Mouse (Mus musculus): Measurements from ENCODE around the gene Pcbp4. TPM values are rescaled to one million over a fixed set of nuclear protein-coding genes. Genes with fewer than 3 reads are reported as not detected.
A peak's percentile ranks its signal among the peaks of the same experiment; 100 is the strongest.

Pcbp4 gene
- polyA plus RNA-seq, 1 experiment from 2014 or later, result 222 TPM

DNA sequence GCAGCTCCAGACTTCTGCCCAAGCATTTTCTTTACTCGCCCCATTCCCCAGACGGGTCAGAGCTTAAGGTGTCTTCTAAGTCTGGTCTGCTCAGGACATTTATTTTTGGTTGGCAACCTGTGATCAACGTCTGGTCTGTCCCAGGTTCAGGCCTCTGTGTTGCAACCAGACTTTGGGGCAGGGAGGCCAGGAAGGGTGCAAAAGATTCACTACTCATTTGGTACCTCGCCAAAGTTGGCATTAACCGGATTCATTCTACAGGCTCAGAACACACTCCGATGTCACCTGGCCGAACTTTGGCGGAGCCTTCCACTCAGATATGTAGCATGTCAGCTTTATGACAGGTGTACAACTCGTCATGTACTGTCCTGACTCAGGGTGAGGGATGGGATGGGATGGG is 5.1 kb upstream of the Pcbp4 start:
- no peaks in the 10 kb centered on the region for H3K36me3 ChIP-seq
- peak overlapping the region; percentile 81 for H3K27ac ChIP-seq (replicated peaks)
- peak; percentile 16; the same call in 1 of the 2 replicates for ATAC-seq (ENCODE audit: low FRiP score)
- WGBS, result 45% methylated on average over 9 of the region's 9 CpGs
- H3K4me2 ChIP-seq, result peak overlapping the region; percentile 75
- H3K27me3 ChIP-seq (replicated peaks), result no peaks in the 10 kb centered on the region
- H3K9ac ChIP-seq (replicated peaks), result peak overlapping the region; percentile 63
- no peaks in the 10 kb centered on the region for H3K9me3 ChIP-seq (replicated peaks)
- H3K4me3 ChIP-seq (replicated peaks), result peak overlapping the region; percentile 64
- peaks cover 62% of the 10 kb centered on the region for H3K4me1 ChIP-seq

DNA sequence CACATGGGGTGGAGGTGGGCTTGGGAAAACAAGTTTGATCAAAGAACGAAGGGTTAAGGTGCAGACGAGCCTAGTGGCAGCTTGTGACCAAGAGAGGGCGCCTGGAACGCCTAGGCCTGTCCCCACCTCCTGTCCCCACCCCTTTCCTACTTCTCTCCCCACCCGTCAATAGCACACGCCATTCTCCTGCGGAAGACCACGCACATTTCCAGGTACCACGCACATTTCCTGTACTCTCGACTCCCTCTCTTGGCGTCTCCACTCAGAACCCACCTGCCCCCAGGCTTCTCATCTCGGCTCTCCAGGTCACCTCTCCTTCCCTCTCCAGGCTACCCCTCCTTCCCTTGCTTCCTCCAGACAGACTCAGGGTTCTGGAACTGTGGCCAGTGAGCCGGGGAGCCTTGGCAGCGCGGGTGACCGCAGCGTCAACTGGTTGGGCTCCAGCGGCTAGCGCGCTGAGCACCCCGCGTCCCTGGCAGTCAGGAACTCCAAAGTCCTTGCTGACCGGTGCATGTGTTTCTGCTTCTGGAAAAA is 4.5 kb upstream of the Pcbp4 start:
- Histone ChIP-seq H3K9ac (replicated peaks) (peak overlapping the region; percentile 52), H3K36me3 (no peaks in the 10 kb centered on the region), H3K4me2 (peak overlapping the region; percentile 75), H3K9me3 (replicated peaks) (no peaks in the 10 kb centered on the region), H3K4me1 (peaks cover 66% of the 10 kb centered on the region), H3K27me3 (replicated peaks) (no peaks in the 10 kb centered on the region), H3K4me3 (replicated peaks) (peak overlapping the region; percentile 64), H3K27ac (replicated peaks) (peak overlapping the region; percentile 81)
- peak; percentile 67 for ATAC-seq (ENCODE audit: low FRiP score)
- WGBS, result 2% methylated on average over 23 of the region's 23 CpGs

DNA sequence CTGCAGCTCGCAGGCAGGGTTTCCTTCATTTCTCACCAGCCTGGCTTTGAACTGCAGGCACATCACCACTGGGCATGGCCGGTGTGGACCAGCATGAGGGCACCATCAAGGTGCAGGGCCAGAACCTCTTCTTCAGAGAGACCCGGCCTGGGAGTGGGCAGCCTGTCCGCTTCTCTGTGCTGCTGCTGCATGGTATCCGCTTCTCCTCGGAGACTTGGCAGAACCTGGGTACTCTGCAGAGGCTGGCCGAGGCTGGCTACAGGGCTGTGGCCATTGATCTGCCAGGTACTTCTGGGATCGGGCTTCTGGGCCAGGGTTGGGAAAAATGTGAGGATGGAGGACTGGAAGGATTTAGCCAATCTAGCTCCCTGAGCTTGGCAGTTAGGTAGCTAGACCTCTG is 3.1 kb upstream of the Pcbp4 start:
- 0 out of 2 replicates have a peak overlapping the region, but pooled peaks have one; percentile 23 for H3K9ac ChIP-seq (replicated peaks)
- no peak for ATAC-seq (ENCODE audit: low FRiP score)
- 90% methylated on average over 8 of the region's 8 CpGs for WGBS
- H3K27ac ChIP-seq (replicated peaks), result no peak overlapping the region
- peaks cover 74% of the 10 kb centered on the region for H3K4me1 ChIP-seq
- no peaks in the 10 kb centered on the region for H3K9me3 ChIP-seq (replicated peaks)
- no peak overlapping the region for H3K4me3 ChIP-seq (replicated peaks)
- H3K4me2 ChIP-seq, result no peak overlapping the region
- no peaks in the 10 kb centered on the region for H3K27me3 ChIP-seq (replicated peaks)
- H3K36me3 ChIP-seq, result no peaks in the 10 kb centered on the region

DNA sequence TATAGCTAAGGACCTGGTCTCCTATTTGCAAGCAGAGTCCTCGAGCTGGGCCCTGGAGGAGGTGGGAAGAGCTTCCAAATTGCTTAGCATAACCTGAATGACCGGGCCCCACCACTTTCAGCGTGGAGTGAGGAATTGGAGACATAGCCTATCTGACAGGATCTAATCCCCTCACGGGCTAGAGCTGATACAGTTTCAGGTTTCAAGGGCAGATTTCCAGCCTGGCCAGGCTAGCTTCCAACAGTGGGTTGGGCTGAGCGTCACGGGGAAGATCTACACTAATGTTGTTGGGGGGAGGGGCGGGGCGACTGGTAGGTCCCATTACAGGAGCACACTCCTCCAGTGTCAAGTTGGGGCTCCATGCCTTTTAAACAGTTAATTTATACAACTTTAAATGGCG is 2.4 kb upstream of the Pcbp4 start:
- Histone ChIP-seq H3K27ac (replicated peaks) (no peak overlapping the region), H3K4me2 (no peak overlapping the region), H3K4me1 (peaks cover 80% of the 10 kb centered on the region), H3K27me3 (replicated peaks) (no peaks in the 10 kb centered on the region), H3K36me3 (no peaks in the 10 kb centered on the region), H3K4me3 (replicated peaks) (no peak overlapping the region), H3K9me3 (replicated peaks) (no peaks in the 10 kb centered on the region), H3K9ac (replicated peaks) (no peak overlapping the region)
- WGBS, result 19% methylated on average over 9 of the region's 9 CpGs
- no peak for ATAC-seq (ENCODE audit: low FRiP score)

DNA sequence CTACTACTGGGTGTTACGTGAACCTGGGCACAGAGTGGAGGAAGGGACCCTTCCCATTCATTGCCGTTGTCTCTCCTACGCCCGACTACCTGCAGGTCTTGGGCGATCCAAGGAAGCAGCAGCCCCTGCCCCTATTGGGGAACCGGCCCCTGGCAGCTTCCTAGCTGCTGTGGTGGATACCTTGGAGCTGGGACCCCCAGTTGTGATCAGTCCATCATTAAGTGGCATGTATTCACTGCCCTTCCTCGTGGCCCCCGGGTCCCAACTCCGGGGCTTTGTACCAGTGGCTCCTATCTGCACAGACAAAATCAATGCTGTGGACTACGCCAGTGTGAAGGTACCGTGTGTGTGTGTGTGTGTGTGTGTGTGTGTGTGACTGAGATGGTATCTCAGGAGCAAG is 1.8 kb upstream of the Pcbp4 start:
- Histone ChIP-seq H3K4me1 (peaks cover 80% of the 10 kb centered on the region), H3K9me3 (replicated peaks) (no peaks in the 10 kb centered on the region), H3K4me2 (no peak overlapping the region), H3K4me3 (replicated peaks) (no peak overlapping the region), H3K27me3 (replicated peaks) (no peaks in the 10 kb centered on the region), H3K27ac (replicated peaks) (no peak overlapping the region), H3K9ac (replicated peaks) (no peak overlapping the region), H3K36me3 (no peaks in the 10 kb centered on the region)
- no peak for ATAC-seq (ENCODE audit: low FRiP score)
- WGBS, result 74% methylated on average over 11 of the region's 11 CpGs

DNA sequence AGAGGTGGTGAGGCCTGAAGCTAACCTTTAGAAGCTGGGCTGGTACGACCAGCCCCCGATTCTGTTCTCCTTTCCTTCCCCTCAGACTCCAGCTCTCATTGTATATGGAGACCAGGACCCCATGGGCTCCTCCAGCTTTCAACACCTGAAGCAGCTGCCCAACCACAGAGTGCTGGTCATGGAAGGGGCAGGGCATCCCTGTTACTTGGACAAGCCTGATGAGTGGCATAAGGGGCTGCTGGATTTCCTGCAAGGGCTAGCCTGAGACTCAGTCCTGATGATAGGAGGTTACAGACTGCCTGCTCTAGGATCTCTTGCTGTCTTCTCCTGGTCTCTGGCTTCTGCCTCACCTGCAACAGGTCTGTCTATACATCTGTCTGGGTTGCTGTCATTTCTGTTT is 1.2 kb upstream of the Pcbp4 start:
- no peak overlapping the region for H3K9ac ChIP-seq (replicated peaks)

DNA sequence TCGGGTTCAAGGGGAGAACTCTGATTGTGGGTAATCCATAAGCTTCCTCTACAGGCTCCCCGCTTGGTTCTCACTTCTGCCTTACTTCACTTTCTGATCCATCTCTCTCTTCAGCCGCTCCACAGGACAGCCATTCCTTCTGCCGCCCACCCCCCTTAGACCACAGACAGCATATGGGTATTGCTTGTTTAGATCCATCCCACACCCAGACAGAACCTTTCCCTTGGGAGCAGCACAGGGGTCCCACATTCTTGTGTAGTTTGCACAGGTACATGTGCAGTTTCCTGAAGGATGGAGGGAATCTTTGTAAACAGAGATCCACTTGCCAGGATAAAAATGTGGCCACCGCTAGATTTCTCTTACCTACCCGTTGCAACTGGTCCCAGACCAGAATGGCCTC is 740 bp upstream of the Pcbp4 start:
- no peak overlapping the region for H3K9ac ChIP-seq (replicated peaks)
- H3K4me3 ChIP-seq (replicated peaks), result peak overlapping the region; percentile 64; the same call in 1 of the 2 replicates
- peak overlapping the region; percentile 90 for H3K27ac ChIP-seq (replicated peaks)
- H3K27me3 ChIP-seq (replicated peaks), result no peaks in the 10 kb centered on the region
- peak overlapping the region; percentile 87 for H3K4me2 ChIP-seq
- no peak for ATAC-seq (ENCODE audit: low FRiP score)
- H3K9me3 ChIP-seq (replicated peaks), result no peaks in the 10 kb centered on the region
- WGBS, result 23% methylated on average over 6 of the region's 6 CpGs
- no peaks in the 10 kb centered on the region for H3K36me3 ChIP-seq
- H3K4me1 ChIP-seq, result peaks cover 81% of the 10 kb centered on the region

More for the DNA sequence above, 1.2 kb upstream of the Pcbp4 start:
- Histone ChIP-seq H3K4me2 (no peak overlapping the region), H3K27me3 (replicated peaks) (no peaks in the 10 kb centered on the region), H3K27ac (replicated peaks) (no peak overlapping the region; the same call in 1 of the 2 replicates), H3K9me3 (replicated peaks) (no peaks in the 10 kb centered on the region), H3K4me1 (peaks cover 80% of the 10 kb centered on the region), H3K36me3 (no peaks in the 10 kb centered on the region), H3K4me3 (replicated peaks) (no peak overlapping the region)
- 63% methylated on average over 2 of the region's 2 CpGs for WGBS
- no peak for ATAC-seq (ENCODE audit: low FRiP score)

DNA sequence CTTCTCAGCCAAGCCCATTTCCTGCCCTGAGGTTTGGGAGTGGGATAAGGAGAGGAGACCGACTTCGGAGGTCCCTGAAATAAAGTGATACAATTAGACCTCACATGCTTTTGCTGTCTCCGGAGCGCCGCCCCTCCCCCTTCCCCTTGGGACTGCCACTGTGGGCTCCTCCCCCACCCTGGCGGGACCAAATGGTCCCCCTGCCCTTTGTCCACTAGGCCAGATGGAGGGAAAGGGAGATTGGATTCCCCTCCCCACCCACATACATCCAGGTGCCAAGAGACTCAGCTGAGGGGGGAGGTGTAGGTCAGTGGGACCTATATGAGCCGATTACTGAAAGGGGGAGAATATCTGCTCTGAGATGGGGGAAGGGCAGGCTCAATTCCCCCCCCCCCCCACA is 270 bp upstream of the Pcbp4 start:
- H3K27me3 ChIP-seq (replicated peaks), result no peaks in the 10 kb centered on the region
- H3K4me3 ChIP-seq (replicated peaks), result peak overlapping the region; percentile 64
- H3K36me3 ChIP-seq, result no peaks in the 10 kb centered on the region
- 0% methylated on average over 7 of the region's 7 CpGs for WGBS
- peak overlapping the region; percentile 90 for H3K27ac ChIP-seq (replicated peaks)
- 0 out of 2 replicates have a peak, but pooled peaks have one; percentile 2 for ATAC-seq (ENCODE audit: low FRiP score)
- H3K4me1 ChIP-seq, result peaks cover 81% of the 10 kb centered on the region
- peak overlapping the region; percentile 73 for H3K9ac ChIP-seq (replicated peaks)
- peak overlapping the region; percentile 87 for H3K4me2 ChIP-seq
- H3K9me3 ChIP-seq (replicated peaks), result no peaks in the 10 kb centered on the region

DNA sequence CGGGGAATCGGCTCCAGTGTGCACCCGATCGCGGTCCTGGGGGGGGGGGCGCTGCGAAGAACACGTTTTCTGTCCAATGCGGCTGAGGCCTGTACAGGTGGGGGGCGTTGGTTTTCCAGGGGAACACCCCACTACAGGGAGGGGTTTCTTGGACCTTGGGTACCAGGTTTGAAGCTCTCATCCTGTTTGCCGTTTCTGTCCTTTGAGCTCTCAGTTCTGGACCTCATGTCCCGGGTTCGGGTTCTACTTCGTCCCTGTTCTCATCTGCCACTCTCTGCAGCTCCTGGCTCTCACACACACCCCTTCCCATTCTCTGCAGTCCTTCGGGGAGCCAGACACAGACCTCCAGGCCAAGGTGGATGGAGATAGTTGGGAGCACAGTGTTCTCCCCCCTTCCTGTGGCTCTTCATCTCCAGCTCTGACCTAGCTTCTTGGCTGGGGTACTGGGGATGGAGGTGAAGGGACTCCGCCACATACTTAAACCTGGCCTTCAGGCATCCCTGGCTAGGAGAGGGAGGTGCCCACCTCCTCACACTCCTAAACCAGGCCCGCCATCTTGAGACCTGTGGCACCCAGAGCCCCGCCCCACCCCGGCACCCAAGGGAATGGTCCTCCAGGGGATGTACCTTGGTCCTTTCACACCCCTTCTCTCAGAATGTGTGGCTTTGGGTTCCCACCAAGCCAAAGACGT is 1.1 kb downstream of the Pcbp4 start:
- ATAC-seq (ENCODE audit: low FRiP score), result peak; percentile 35
- Histone ChIP-seq H3K36me3 (no peaks in the 10 kb centered on the region), H3K4me1 (peaks cover 81% of the 10 kb centered on the region), H3K4me2 (peak overlapping the region; percentile 87), H3K9ac (replicated peaks) (peak overlapping the region; percentile 73), H3K27me3 (replicated peaks) (no peaks in the 10 kb centered on the region), H3K4me3 (replicated peaks) (peak overlapping the region; percentile 64), H3K9me3 (replicated peaks) (no peaks in the 10 kb centered on the region), H3K27ac (replicated peaks) (peak overlapping the region; percentile 90)
- WGBS, result 1% methylated on average over 19 of the region's 20 CpGs

DNA sequence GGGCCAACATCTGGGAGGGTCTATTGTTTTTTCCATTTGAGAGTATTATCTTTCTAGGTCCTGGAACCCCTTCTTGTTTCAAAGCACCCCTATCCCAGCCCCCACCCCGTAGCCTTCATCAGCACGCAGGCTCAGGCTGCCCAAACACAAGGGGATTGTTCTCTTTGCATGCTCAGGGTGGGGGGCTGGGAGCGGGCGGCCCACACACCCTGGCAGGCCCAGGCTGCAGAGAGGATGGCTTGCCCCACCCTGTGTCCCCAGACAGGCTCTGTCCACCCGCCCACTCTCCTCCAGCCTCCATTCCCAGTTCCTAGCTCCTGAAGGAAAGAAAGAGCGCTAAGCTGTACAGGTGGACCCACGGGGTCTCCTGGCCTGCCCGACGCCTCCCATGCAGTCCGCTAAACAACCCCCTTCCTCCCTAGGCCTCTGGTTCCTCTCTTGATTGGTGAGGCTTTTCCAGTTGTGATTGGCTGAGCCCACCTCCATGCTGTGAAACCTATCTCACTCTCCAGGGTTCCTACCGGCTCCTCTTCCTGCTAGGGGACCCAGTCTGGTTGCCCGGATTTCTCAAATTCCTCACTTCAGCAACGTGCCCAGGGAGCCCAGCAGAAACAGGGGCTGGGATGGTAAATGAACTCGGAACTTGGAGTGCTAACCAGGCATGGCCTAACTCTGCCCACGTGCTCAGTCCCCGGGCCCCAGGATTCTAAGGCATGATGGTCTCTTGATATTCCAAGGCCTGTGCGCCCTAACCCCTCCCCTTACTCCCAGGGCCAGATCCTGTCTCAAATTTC is 2.0 kb downstream of the Pcbp4 start:
- Histone ChIP-seq H3K9ac (replicated peaks) (peak overlapping the region; percentile 73), H3K9me3 (replicated peaks) (no peaks in the 10 kb centered on the region), H3K27me3 (replicated peaks) (no peaks in the 10 kb centered on the region), H3K27ac (replicated peaks) (peak overlapping the region; percentile 90), H3K36me3 (peaks cover under 1% of the 10 kb centered on the region; the same call in 1 of the 2 replicates), H3K4me1 (peaks cover 77% of the 10 kb centered on the region), H3K4me3 (replicated peaks) (peak overlapping the region; percentile 64), H3K4me2 (peak overlapping the region; percentile 87)
- peak; percentile 63 for ATAC-seq (ENCODE audit: low FRiP score)
- 6% methylated on average over 17 of the region's 17 CpGs for WGBS

DNA sequence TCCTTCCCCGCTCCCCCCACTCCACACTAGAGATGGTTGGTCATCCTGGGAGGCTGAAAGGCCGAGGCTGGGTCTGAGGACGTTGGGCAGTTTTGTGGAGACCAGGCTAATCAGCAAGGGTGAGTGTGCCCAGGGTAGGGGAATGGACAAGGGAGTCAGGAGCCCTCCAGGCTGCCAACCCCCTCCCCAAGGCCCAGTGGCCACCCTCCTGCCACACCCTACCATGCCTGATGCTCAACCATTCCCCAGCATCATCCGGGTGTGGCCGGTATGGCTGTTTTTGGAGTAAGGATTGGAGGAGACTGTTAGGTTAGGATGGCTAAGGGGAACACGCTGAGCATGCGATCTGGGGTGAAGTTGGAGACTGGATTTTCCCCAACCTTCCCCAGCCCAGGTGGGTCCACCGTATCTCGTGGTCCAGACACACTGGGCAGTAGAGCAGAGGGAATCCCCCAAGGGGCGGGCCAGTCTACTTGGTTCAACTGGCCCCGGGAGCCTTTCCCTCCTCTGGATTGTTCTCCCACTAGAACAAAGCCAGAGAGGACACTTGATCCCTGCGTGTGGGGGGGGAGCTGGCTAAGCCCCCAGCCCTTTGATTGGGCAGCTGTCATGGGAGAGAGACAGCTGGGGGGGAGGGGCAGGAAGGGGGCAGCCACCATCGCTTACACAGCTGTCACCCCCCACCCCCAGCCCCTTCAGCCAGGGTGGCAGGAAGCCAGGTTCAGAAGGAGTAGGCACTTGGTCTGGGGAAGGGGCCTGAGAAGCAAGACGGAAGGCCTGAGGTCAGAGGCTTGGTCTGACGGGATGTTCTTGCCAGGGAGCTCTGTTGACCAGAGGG is 3.5 kb downstream of the Pcbp4 start:
- 30% methylated on average over 15 of the region's 15 CpGs for WGBS
- Histone ChIP-seq H3K27ac (replicated peaks) (peak overlapping the region; percentile 90), H3K27me3 (replicated peaks) (no peaks in the 10 kb centered on the region), H3K9me3 (replicated peaks) (no peaks in the 10 kb centered on the region), H3K4me2 (peak overlapping the region; percentile 87), H3K36me3 (peaks cover 12% of the 10 kb centered on the region), H3K4me1 (peaks cover 67% of the 10 kb centered on the region), H3K9ac (replicated peaks) (peak overlapping the region; percentile 73), H3K4me3 (replicated peaks) (peak overlapping the region; percentile 64)
- no peak for ATAC-seq (ENCODE audit: low FRiP score)
